Mouse (Mus musculus) T-helper 2 cell (primary cell): ENCODE data around the gene Slc9a7.

Experiments used
- in situ Hi-C: fragments of 300-600 bp; cut with MboI, MseI; formaldehyde crosslinking; loops from one replicate; pipeline ENCODE4 v1.15.1; 2025; ENCODE audit warnings: high pct_unique_total_duplicates

Gene Slc9a7

DNA sequence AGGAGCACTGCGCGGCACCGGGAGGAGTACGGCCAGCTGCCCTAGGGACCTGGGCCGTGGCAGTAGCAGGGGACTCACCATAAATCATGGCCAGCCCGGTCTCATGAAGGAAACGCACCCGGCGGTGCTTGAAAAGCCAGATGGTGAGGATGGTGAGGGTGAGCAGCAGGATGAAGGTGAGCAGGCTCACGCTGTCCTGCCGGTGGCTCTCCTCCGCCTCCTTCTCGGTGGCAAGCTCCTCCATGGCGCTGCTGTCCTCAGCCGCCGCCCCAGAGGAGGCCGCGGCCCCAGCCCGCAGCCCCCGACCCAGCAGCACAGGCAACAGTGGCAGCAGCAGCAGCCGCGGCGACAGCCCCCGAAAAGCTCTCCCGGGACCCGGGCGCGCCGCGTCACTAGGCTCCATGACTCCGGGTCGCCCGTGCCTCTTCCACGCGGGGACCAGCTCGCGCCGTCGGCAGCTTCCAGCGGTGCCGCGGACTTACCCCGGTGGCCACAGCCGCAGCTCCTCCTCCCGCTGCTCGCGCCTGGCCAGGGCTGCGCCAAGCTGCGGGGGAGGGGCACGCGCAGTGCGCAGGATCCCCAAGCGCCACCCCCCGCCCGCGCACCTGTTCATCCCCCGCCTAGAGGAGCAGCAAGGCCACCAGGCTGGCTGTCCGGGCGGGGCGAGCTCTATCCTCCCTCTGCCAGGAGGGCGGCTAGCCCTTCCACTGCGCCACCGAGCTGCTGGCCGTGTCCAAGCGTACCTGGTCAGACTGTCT lies at the start of gene Slc9a7:
Gene Slc9a7, minus strand, starts transcription at position 526 of the 758 bp plus-strand sequence.
- in situ Hi-C loops, result no loop called here

GRCm38 (mm10) chrX:20335722-20336121 lies 44.1 kb upstream of the Slc9a7 start:
- in situ Hi-C loops, result loop anchor here (5.0 to 25.0 kb wide), 2 partner anchors 173 to 313 kb away; no protein-coding TSS in a partner anchor

- in situ Hi-C loops, result loop anchor here (25.0 kb wide), 1 partner anchor 170 kb away; no protein-coding TSS in a partner anchor
Observed at GRCm38 (mm10) chrX:20332756-20333155, 41.1 kb upstream of the Slc9a7 start.

GRCm38 (mm10) chrX:20307215-20307614 lies 15.6 kb upstream of the Slc9a7 start:
- in situ Hi-C loops, result no loop called here

DNA sequence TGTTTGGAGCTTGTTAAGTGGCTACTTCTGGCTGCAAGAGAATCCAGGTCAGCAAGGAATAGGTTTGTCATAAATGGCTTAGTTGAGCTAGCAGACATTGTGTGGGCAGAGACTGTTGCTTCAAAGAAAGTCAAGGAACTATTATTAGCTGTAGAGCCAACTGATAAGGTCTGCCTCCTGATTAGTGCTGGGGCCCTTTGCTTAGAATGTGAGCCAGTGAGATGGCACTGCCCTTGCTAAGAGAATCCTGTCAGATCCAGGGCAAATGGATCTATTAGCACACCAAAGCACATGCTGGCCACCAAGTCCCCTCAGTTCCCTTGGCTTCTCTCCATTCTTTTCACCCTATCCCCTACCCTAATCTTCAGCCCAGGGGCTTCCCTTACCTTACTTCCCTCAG lies 14.3 kb upstream of the Slc9a7 start:
- in situ Hi-C loops, result no loop called here

DNA sequence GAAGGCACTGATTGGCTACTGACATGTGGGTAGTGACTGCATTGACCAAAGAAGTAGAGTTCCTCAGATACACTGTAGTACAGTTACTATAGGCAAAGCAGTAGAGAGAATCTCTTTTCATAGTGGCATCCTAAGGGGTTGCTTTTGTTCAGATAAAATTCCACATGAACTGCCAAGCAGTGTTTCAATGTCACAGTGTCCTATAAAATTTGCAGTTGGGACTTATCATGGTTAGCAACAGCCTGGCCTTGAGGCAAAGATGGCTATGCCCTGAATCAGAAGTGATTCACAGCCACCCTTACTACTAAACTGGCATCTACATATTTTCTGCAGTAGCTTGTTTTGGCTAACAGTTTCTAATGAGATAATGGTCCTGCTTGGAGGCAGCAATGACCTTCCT lies 11.7 kb upstream of the Slc9a7 start:
- in situ Hi-C loops, result no loop called here

- in situ Hi-C loops, result no loop called here
Observed at GRCm38 (mm10) chrX:20292040-20292417, 422 bp upstream of the Slc9a7 start.

GRCm38 (mm10) chrX:20290715-20291114 lies 892 bp downstream of the Slc9a7 start:
- in situ Hi-C loops, result no loop called here

DNA sequence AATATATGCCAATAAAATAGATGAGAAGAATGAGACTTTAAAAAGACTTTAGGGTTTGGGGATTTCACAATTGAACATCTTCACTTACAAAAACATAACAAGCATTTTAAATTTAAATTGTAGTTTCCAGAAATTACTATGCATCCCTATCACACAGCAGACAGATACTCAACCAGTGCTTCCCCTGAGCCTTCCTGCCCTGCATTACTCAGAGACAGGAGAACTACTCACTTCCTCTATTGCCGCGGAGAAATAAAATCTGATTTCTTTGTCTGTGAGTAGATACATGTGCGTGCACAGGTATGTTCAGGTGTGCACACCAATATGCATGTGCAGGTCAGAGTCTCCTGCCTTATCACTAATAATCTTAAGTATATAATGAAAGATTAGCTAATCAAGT lies 2.9 kb downstream of the Slc9a7 start:
- in situ Hi-C loops, result no loop called here

DNA sequence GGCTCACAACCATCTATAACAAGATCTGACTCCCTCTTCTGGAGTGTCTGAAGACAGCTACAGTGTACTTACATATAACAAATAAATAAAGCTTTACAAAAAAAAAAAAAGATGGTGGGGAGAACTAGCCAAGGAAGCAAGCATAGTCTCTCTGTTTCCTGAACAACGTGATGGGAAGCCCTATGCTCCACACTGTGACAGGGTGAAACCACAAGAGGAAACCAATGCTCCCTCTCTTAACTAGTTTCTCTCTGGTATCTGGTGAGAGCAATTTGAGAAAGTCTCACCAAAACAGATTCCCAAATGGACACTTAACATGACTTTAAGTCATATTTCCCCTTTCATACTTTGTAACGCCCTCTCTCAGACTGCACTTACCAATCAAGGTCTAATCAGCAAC lies 5.4 kb downstream of the Slc9a7 start:
- in situ Hi-C loops, result no loop called here

DNA sequence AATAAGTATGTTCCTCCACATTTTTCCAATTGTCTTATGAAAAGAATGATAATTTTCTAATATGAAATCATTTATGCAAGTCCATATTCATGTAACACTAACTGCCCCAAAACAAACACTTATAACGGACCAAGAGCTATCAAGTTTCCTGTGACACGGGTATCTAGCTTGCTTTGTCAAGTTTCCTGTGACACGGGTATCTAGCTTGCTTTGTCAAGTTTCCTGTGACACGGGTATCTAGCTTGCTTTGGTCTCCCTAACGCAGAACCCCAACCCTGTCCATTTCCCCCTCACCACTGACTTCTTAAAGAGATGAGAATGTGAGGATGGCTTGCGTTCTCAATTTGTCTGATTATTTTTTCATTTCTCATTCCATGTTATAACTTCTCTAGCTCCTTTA lies 12.2 kb downstream of the Slc9a7 start:
- in situ Hi-C loops, result no loop called here

DNA sequence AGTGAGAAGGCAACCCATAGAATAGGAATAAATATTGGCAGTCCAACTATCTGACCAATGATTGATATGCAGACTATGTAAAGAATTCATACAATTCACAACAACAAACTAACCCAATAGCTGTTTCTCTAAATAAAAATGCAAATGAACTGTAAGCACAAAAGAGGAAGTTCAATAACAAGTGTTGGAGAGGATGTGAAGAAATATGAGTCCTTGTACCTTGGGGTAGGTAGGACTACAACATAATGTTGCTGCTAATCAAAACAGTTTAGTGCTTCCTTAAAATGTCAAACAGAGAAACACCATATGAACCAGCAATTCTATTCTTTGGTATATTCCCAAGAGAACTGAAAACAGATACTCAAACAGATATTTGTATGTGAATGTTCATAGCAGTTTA lies 17.8 kb downstream of the Slc9a7 start:
- in situ Hi-C loops, result no loop called here

DNA sequence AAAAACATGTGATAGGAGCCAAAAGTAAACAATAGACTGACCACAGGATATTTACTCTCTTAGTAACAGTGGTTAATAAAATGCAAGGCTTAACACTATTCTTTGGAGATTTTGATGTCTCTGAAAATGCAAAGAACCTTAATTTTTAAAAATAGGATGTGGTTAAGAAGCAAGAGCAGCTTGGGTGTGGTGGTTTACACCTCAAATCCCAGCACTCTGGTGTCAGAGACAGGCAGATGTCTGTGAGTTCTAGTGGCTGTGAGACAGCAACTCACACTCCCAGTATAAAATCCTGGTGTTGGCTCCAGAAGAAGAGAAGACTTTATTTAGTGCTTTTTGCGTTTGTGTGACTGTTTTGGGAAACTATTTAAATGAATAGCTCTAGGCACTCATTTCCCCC lies 19.6 kb downstream of the Slc9a7 start:
- in situ Hi-C loops, result no loop called here

GRCm38 (mm10) chrX:20269980-20270379 lies 21.6 kb downstream of the Slc9a7 start:
- in situ Hi-C loops, result no loop called here

GRCm38 (mm10) chrX:20264370-20264769 lies 27.2 kb downstream of the Slc9a7 start:
- in situ Hi-C loops, result no loop called here

- in situ Hi-C loops, result no loop called here
Observed at GRCm38 (mm10) chrX:20228102-20228501, 63.5 kb downstream of the Slc9a7 start.

DNA sequence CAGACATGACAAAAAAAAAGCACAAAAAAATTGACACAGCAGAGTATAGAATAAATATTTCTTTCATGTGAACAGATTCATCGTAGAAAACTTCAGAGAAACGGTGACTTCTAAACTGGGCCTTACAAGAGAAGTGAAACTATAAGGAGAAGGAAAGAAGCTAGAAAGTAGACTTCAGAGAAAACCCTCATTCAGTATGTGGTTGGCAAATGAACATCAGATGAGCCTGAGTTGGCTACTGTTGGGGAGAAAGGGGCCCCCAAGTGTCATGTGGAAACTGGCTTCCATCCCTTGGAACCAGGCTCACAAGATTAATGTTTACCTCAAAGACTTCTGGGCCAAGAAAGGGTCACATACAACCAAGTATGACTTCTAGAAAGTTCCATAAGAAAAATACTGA lies 70.1 kb downstream of the Slc9a7 start:
- in situ Hi-C loops, result no loop called here

GRCm38 (mm10) chrX:20185616-20186015 lies 106.0 kb downstream of the Slc9a7 start:
- in situ Hi-C loops, result no loop called here

DNA sequence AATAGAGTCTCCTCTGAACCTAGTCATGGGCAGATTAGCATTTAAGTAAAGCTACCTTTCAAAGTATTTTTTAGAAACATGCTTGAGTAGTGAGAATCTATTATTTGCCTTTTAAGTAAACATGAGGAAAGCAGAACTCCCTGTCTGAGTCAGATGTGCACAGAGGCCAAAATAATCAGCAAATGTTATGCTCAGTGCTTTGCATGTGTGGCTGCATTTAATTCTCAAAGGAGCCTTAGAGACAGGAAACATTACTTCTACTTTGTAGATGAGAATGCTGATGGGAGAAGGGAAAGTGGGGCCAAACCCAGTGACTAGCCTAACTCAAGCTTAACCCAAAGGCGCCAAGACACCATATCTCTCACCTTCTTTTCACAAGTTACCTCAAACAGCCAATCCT lies 114.8 kb downstream of the Slc9a7 start:
- in situ Hi-C loops, result no loop called here

DNA sequence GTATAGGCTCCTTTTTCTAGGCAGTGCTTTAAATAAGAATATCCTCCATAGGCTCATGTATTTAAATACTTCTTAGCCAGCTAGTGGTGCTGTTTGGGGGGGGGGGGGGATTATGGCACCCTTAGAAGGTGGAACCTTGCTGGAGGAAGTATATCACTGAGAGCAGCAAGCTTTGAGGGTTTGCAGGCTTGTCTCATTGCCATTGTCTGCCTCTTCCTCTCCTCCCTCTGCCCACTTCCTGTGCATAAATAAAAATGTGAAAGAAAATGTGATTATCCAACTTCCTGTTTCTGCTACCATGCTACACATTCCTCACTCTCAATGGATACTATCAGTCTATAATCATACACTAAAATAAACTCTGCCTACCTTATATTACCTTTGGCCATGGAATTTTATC lies 123.2 kb downstream of the Slc9a7 start:
- in situ Hi-C loops, result loop anchor here (25.0 kb wide), 1 partner anchor 169 kb away; no protein-coding TSS in a partner anchor

DNA sequence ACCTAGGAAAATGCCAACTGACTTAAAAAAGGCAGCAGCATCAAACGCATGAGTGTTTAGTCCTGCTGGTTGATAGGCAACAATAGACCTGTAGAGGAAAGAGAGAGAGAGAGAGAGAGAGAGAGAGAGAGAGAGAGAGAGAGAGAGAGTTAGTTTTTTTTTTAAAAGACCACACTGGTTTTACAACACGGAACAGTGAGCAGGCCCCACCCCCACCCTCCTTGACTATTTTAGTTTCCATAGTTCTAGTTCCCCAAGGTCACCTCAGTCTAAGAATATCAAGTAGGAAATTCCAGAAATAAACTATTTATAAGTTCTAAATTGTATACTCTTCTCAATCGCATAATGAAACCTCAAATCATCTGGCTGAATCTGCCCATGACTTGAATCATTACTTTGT lies 126.6 kb downstream of the Slc9a7 start:
- in situ Hi-C loops, result loop anchor here (25.0 kb wide), 1 partner anchor 172 kb away; no protein-coding TSS in a partner anchor

DNA sequence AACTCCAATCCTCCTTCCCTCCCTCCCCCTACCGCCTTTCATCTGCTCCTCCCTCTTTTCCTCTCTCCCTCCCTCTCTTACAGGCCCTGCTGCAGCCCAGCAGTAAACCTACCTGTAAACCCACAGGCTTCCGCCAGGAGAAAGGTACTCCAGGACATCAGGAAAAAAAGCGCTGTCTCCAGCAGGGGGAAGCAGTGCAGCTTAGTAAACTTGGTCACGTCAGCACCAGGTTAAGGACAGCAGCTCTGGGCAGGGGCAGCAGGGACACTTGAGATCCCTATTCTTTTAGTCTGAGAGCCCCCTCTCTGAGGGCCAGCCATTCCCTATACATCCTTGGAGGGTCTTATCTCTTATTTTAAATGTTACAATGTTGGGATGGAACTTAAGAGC lies 129.3 kb downstream of the Slc9a7 start:
- in situ Hi-C loops, result loop anchor here (25.0 kb wide), 1 partner anchor 175 kb away; no protein-coding TSS in a partner anchor

DNA sequence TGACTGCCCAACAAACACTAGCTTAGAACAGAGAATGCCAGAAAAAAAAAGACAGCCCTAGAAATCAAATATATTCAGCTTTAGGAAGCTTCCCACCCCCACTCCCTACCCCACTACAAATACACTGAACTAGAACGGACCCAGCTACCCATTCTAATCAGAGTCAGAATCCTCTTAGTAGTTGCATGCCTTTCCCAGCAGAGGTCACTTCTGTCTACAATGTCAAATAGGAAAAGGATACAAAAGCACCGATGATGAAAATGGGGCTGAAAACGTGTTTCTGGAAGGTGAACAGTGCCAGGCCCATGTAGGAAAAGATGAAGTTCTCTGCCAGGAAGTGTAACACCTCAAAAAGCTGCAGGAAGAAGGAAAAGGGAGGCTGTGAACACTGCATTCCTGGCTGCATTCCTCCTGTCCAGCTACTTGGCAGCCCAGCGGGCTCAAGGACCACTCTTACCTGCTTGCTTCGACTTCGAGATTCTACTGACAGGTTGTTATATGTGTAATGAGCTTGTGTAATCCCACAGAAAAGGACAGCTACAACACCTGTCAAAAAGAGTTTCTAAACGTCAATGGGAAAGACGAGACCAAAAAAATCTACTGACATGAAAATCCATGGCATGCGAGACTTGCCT lies 129.8 kb downstream of the Slc9a7 start:
- in situ Hi-C loops, result loop anchor here (25.0 kb wide), 1 partner anchor 175 kb away; no protein-coding TSS in a partner anchor
